Mouse (Mus musculus) brain, embryonic 14.5 days (tissue): ENCODE results near the gene Ifih1.

Source experiments
- CTCF ChIP-seq: fragments of 200-500 bp; IDR thresholded peaks from 2 replicates; pipeline ENCODE4 v1.5.1; 2012; ENCODE audit warnings: inconsistent platforms, mild to moderate bottlenecking, moderate library complexity, borderline replicate concordance; ENCODE audit not compliant: insufficient read depth, insufficient read length; ENCODE audit errors: extremely low read depth
- POLR2A ChIP-seq: fragments of 200-500 bp; IDR thresholded peaks from 2 replicates; pipeline ENCODE4 v1.6.1; 2012; ENCODE audit warnings: mild to moderate bottlenecking, inconsistent platforms, borderline replicate concordance; ENCODE audit not compliant: poor library complexity, insufficient read depth, insufficient read length, severe bottlenecking; ENCODE audit errors: extremely low read depth

GRCm38 (mm10) chr2:62619679-62620078 is 26.4 kb downstream of the Ifih1 start:
- TF ChIP-seq POLR2A (no peak), CTCF (no peak)
